Mouse (Mus musculus): ENCODE results near the gene Ccdc27. TPM values are rescaled to one million over a fixed set of nuclear protein-coding genes. Genes with fewer than 3 reads are reported as not detected.

The Ccdc27 gene
- total RNA-seq (2017) = not detected in 2 replicates

DNA sequence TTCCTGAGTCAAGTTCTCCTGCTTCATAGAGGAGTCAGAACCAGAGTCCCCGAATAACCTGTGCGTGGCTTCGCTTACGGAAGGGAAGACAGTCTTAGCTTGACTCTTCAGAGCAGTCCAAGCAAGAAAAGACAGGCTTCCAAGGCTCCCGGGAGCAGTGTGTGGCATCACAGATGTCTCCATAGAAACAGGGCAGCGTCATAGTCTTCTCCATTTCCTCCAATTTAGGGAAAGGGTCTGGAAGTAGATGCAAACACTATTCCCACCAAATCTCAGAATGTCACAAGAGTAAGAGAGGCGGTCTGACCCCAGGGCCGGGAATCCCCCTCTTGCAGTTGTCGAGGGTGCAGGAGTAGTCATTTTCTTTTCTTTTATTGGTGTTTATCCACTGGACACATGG is at the start of gene Ccdc27:
Ccdc27 (minus strand) TSS at position 101 of the 400 bp plus-strand sequence.
- no peak for ATAC-seq (replicated peaks in 1 of 2; ENCODE audit: insufficient read depth in 1 of 2, low FRiP score in 2 of 2, low TSS enrichment in 1 of 2, low read depth in 1 of 2, poor library complexity in 2 of 2, severe bottlenecking in 2 of 2)

GRCm38 (mm10) chr4:154091356-154091755 is 48.9 kb upstream of the Ccdc27 start:
- no peak for ATAC-seq (replicated peaks in 1 of 2; ENCODE audit: insufficient read depth in 1 of 2, low FRiP score in 2 of 2, low TSS enrichment in 1 of 2, low read depth in 1 of 2, poor library complexity in 2 of 2, severe bottlenecking in 2 of 2)

DNA sequence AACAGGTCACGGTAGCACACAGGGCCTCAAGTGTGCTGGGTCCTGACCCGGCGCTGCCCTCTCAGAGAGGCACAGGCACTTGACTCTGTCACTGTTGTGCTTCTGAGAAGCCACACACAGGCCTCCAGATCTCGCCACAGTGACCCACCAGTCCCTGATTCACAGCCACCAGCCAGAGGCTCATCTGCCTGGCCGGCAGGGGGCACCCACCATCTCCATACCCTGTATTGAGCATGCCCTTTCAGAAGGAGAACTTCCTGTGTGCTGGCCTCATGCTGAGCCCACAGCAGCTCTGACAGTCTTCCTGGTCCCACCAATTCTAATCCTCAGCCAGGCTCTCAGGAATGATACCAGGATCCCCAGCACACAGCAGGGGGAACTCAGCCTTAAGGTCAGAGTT is 46.7 kb upstream of the Ccdc27 start:
- peak in 1 of 2 experiments; percentile 46; a peak in 1 of 4 replicates for ATAC-seq (replicated peaks in 1 of 2; ENCODE audit: insufficient read depth in 1 of 2, low FRiP score in 2 of 2, low TSS enrichment in 1 of 2, low read depth in 1 of 2, poor library complexity in 2 of 2, severe bottlenecking in 2 of 2)

GRCm38 (mm10) chr4:154086436-154086835 is 44.0 kb upstream of the Ccdc27 start:
- ATAC-seq (replicated peaks in 1 of 2; ENCODE audit: insufficient read depth in 1 of 2, low FRiP score in 2 of 2, low TSS enrichment in 1 of 2, low read depth in 1 of 2, poor library complexity in 2 of 2, severe bottlenecking in 2 of 2) = no peak

DNA sequence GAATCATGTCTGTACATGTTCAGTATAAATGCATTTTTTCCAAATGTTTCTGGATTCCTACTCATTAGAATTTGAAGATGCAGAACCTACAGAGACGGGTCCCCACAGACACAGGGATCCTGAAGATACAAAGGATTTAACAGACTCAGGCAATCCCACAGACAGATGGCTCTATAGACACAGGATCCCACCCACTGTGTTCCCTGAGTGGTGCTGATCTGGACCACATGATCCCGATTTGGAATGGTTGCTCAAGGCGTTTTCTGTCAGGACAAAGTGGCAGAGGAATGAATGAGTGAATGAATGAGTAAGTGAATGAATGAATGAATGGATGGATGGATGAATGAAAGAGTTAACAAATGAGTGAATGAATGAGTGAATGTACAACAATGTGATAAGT is 43.4 kb upstream of the Ccdc27 start:
- ATAC-seq (replicated peaks in 1 of 2; ENCODE audit: insufficient read depth in 1 of 2, low FRiP score in 2 of 2, low TSS enrichment in 1 of 2, low read depth in 1 of 2, poor library complexity in 2 of 2, severe bottlenecking in 2 of 2) = no peak

- ATAC-seq (replicated peaks in 1 of 2; ENCODE audit: insufficient read depth in 1 of 2, low FRiP score in 2 of 2, low TSS enrichment in 1 of 2, low read depth in 1 of 2, poor library complexity in 2 of 2, severe bottlenecking in 2 of 2) = no peak
Measured at GRCm38 (mm10) chr4:154081974-154082373, 39.5 kb upstream of the Ccdc27 start.

GRCm38 (mm10) chr4:154081021-154081420 is 38.5 kb upstream of the Ccdc27 start:
- ATAC-seq (replicated peaks in 1 of 2; ENCODE audit: insufficient read depth in 1 of 2, low FRiP score in 2 of 2, low TSS enrichment in 1 of 2, low read depth in 1 of 2, poor library complexity in 2 of 2, severe bottlenecking in 2 of 2) = no peak

DNA sequence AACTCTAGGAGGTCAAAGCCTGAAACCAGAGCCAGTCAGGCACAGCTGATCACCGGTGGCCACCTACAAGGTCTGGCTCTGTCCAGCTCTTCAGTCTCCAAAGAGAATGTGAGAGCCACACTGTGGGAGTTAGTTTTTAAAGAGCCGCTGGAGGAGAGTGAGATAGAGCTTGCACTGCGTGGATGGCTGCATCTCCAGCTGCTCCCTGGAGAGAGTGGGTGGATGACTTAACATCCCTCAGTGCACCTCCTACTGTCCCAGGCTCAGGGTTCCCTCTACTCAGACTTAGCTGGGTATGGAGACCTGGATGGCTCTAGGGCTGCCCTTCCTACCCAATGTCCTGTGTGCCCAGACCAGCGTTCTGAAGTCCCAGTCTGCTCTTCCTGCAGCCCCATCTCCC is 37.7 kb upstream of the Ccdc27 start:
- no peak for ATAC-seq (replicated peaks in 1 of 2; ENCODE audit: insufficient read depth in 1 of 2, low FRiP score in 2 of 2, low TSS enrichment in 1 of 2, low read depth in 1 of 2, poor library complexity in 2 of 2, severe bottlenecking in 2 of 2)

DNA sequence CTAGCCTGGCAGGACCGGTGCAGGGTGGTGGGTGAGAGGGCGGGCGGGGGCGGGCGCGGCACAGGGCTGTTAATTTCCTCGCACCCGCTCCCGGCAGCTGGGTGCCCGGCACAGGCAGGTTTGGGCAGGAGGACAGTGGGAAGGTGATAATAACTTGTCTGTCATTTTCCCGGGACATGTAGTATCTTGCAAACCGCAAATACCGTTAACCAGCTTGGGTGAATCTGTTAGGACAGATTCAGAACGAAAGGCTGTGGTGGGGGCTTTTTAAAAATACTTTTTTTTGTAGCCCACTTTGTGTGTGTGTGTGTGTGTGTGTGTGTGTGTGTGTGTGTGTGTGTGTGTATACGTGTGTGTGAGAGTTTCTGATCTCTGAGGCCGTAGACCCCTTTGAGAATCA is 29.5 kb upstream of the Ccdc27 start:
- ATAC-seq (replicated peaks in 1 of 2; ENCODE audit: insufficient read depth in 1 of 2, low FRiP score in 2 of 2, low TSS enrichment in 1 of 2, low read depth in 1 of 2, poor library complexity in 2 of 2, severe bottlenecking in 2 of 2) = no peak

DNA sequence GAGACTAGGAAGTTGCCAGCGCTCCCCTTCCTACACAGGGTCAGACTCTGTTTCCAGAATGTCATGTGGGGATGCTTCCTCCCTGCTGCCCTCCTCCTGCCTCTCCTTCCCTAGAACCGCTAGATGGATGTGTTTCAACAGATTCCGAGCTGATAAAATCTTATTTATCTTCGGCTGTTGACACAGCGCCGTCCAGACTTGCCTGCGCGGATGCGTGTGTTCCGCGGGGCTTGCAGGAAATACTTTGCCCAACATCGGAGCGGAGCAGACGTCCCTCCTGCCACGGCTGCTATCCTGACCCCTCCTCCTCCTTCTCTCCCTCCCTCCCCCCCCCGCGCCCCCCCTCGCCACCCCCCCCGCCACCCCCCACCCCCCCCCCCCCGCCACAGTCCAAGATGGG is 29.0 kb upstream of the Ccdc27 start:
- ATAC-seq (replicated peaks in 1 of 2; ENCODE audit: insufficient read depth in 1 of 2, low FRiP score in 2 of 2, low TSS enrichment in 1 of 2, low read depth in 1 of 2, poor library complexity in 2 of 2, severe bottlenecking in 2 of 2) = no peak

GRCm38 (mm10) chr4:154070896-154071295 is 28.4 kb upstream of the Ccdc27 start:
- peak in 1 of 2 experiments; percentile 46; a peak in 1 of 4 replicates for ATAC-seq (replicated peaks in 1 of 2; ENCODE audit: insufficient read depth in 1 of 2, low FRiP score in 2 of 2, low TSS enrichment in 1 of 2, low read depth in 1 of 2, poor library complexity in 2 of 2, severe bottlenecking in 2 of 2)

- peak; percentile 61 to 75; a peak in 3 of 4 replicates for ATAC-seq (replicated peaks in 1 of 2; ENCODE audit: insufficient read depth in 1 of 2, low FRiP score in 2 of 2, low TSS enrichment in 1 of 2, low read depth in 1 of 2, poor library complexity in 2 of 2, severe bottlenecking in 2 of 2)
Measured at GRCm38 (mm10) chr4:154064827-154065773, 22.6 kb upstream of the Ccdc27 start.

DNA sequence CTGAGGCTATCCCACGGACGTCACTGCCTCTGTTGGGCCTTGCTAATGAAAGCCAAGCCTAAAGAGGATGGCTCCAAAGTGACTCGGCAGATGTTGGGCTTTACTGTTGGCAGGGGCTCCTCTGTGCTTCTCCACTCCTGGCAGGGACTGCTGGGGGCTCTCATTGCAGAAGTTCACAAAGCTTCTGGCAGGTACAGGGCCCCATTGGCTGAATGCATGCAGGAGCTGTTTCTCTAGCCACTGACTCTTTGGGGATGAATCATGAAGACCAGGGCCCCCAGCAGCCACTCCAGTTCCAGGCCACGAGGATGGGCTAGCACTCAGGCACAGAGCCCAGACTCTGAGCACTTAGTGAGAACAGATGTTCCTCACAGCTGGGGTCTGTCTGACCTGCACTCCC is 15.2 kb upstream of the Ccdc27 start:
- ATAC-seq (replicated peaks in 1 of 2; ENCODE audit: insufficient read depth in 1 of 2, low FRiP score in 2 of 2, low TSS enrichment in 1 of 2, low read depth in 1 of 2, poor library complexity in 2 of 2, severe bottlenecking in 2 of 2) = no peak

DNA sequence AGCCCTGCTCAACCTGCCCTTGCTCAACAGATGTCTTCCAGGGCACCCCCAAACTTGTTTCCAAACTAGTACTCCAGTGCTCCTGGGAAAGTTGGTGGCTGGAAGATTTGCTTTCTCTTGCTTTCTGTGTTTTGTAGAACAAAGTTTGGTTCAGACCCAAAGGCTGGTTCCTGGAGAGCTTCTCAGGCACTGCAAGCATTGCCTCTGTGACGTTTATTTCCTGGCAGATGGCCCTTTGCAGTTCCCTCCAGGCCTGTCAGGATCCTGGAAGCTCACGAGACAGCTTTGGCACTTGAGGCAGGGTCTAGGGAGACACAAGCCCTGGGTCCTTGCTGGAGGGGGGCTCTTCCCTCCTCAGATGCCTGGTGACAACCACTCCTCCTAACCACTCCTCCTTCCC is 14.2 kb upstream of the Ccdc27 start:
- no peak for ATAC-seq (replicated peaks in 1 of 2; ENCODE audit: insufficient read depth in 1 of 2, low FRiP score in 2 of 2, low TSS enrichment in 1 of 2, low read depth in 1 of 2, poor library complexity in 2 of 2, severe bottlenecking in 2 of 2)

DNA sequence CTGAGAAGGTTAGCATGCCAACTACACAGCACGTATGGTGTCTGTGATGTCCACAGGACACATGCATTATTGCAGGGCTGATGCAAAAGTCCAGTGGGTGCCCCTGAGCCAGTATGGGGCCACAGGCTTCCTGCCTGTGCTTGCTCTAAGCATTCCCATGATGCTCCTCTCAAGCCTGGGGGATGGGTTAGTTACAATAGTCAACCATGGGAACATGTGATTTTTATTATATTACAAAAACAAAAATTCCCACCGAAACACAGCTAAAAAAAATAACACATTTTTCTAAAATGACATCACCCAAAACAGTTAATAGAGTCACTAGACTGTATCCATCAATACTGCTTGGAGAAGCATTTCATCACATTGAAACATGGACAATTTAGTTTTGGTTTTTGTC is 13.6 kb upstream of the Ccdc27 start:
- ATAC-seq (replicated peaks in 1 of 2; ENCODE audit: insufficient read depth in 1 of 2, low FRiP score in 2 of 2, low TSS enrichment in 1 of 2, low read depth in 1 of 2, poor library complexity in 2 of 2, severe bottlenecking in 2 of 2) = no peak

- no peak for ATAC-seq (replicated peaks in 1 of 2; ENCODE audit: insufficient read depth in 1 of 2, low FRiP score in 2 of 2, low TSS enrichment in 1 of 2, low read depth in 1 of 2, poor library complexity in 2 of 2, severe bottlenecking in 2 of 2)
Measured at GRCm38 (mm10) chr4:154055482-154055881, 13.0 kb upstream of the Ccdc27 start.

GRCm38 (mm10) chr4:154053065-154053464 is 10.6 kb upstream of the Ccdc27 start:
- ATAC-seq (replicated peaks in 1 of 2; ENCODE audit: insufficient read depth in 1 of 2, low FRiP score in 2 of 2, low TSS enrichment in 1 of 2, low read depth in 1 of 2, poor library complexity in 2 of 2, severe bottlenecking in 2 of 2) = no peak

- ATAC-seq (replicated peaks in 1 of 2; ENCODE audit: insufficient read depth in 1 of 2, low FRiP score in 2 of 2, low TSS enrichment in 1 of 2, low read depth in 1 of 2, poor library complexity in 2 of 2, severe bottlenecking in 2 of 2) = no peak
Measured at GRCm38 (mm10) chr4:154051401-154051800, 8.9 kb upstream of the Ccdc27 start.

DNA sequence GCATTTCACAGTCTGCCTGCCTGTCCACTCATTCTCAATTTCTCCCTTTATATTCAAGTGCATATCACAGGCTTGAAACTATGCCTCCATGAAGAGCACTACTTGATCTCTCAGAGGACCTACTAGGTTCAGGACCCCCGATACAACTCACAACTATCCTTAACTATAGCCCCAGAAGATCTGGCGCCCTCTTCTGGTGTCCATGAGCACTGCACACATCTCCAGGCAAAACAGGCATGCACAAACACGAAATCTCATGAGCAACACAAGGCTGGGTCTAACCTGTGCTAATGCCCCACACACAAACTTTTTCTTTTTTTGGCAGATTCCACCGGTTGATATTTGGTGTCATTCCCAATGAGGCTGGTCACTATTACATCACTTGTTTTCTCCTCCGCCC is 3.4 kb upstream of the Ccdc27 start:
- no peak for ATAC-seq (replicated peaks in 1 of 2; ENCODE audit: insufficient read depth in 1 of 2, low FRiP score in 2 of 2, low TSS enrichment in 1 of 2, low read depth in 1 of 2, poor library complexity in 2 of 2, severe bottlenecking in 2 of 2)
